Mouse (Mus musculus) left cerebral cortex, postnatal 4 days (tissue): Measurements from ENCODE around the gene Atxn2. TPM values are rescaled to one million over a fixed set of nuclear protein-coding genes. Genes with fewer than 3 reads are reported as not detected.
"Not testable (repeated sequence)": the region's sequence is repeated elsewhere in the genome, so short reads cannot be mapped to it uniquely, and the experiment has no call there.

Experiments used
- DNase-seq: peaks from one replicate; pipeline ENCODE4 v3.0.0-alpha.2; 2022
- intact Hi-C: fragments of 180-260 bp; cut with DNase I; formaldehyde crosslinking; loops from one replicate; pipeline ENCODE4 v1.15.1; 2025
- total RNA-seq, 2 experiments: library from RNA; stranded (reverse); gene quantifications; 2 replicates each; pipeline ENCODE4 v1.2.3; 2021

The Atxn2 gene
- total RNA-seq, 2 experiments from 2014 or later = 250 to 271 TPM

DNA sequence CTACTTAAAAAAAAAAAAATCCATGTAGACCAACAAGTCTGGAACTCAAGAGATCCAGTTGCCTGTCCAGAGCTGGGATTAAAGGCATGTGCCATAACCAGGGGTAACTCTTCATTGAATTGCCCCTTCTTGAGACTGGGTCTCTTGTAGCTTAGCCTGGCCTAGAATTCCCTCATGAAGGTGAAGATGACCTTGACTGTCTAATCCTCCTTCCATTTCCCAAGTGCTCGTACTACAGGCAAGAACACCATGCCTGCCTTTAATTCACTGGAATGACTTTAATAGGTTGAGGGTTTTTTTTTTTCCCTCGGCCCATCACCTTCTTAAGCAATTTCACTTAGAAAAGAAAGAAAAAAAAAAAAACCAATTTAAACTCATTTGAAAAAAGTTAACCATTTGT is 735 bp upstream of the Atxn2 start:
- intact Hi-C loops = no loop called here
- DNase-seq = no peak

DNA sequence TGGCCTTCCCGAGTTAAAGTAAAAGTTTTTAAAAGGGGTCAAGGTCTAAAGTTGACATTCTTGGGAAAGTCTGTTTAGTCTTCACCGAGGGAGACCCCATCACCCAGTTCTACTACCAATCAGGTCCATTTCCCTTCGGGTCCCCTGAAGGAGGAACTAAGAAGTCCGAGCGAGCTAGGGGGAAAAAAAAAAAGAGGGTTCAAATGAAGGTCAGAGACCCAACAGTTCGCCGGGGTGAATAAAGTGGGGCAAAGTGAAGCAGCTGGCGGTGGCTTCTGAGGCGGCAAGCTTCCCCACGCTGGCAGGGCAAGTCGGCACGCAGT is 325 bp upstream of the Atxn2 start:
- DNase-seq = no peak
- intact Hi-C loops = no loop called here

- no peak for DNase-seq
- intact Hi-C loops = no loop called here
These were observed 743 bp downstream of the Atxn2 start for GRCm38 (mm10) chr5:121711928-121712231.

GRCm38 (mm10) chr5:121712232-121712933 is 1.2 kb downstream of the Atxn2 start:
- intact Hi-C loops = no loop called here

GRCm38 (mm10) chr5:121712934-121713538 is 1.9 kb downstream of the Atxn2 start:
- DNase-seq = peak; percentile 50
- intact Hi-C loops = no loop called here

More at GRCm38 (mm10) chr5:121712232-121712933, 1.2 kb downstream of the Atxn2 start:
- peak; percentile 60 for DNase-seq

- intact Hi-C loops = no loop called here
These were observed 3.2 kb downstream of the Atxn2 start for GRCm38 (mm10) chr5:121714331-121714730.

GRCm38 (mm10) chr5:121714928-121715327 is 3.8 kb downstream of the Atxn2 start:
- intact Hi-C loops = no loop called here
- no peak for DNase-seq

More at GRCm38 (mm10) chr5:121714331-121714730, 3.2 kb downstream of the Atxn2 start:
- DNase-seq = no peak

DNA sequence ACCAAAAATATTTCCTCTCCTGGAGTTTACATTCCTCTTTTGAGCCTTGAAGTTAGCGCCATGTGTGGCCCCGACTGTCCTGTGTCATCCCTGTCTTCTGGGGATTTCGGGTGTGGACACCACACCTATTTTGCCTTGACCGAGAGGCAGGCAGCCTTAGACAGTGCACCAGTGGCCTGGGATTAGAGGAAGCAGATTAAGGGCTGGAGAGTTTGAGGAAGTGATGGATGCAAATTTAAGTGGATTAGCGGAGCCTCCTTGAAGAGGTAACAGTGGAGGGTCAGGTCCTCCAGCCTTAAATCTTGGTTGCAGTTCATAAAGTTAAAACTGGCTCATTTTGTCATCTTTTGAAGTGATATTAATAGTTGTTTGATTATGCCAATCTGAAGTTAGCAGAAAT is 7.3 kb downstream of the Atxn2 start:
- intact Hi-C loops = no loop called here
- DNase-seq = no peak

DNA sequence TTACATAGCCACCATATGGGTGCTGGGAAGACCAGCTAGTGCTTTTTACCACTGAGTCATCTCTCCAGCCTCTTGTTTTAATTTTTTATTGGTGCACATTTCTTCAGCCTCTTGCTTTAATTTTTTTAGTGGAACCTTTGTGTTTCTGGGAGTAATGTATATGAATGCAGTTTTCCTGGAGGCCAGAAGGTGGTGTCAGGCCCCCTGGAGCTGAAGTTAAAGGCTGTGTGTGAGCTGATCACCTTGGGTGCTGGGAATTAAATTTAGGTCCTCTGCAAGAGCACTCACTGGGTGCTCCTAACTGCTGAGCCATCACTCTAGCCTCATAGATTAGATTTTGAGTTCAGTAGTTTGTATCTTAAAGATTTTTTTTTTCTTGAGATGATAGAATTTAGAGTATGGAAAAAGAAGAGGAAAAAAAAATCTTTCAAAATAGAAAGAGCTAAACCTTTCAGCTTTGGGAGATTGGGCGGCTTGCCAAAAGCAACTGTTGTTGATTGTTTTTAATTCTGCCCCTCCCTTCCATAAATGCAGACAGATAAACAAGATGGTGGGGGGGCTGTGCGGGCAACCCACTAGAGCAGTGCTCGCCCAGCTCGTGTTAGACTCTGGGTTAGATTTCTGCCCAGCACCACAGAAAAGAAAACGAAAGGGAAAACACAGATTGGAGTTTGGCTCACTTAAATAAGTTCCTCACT is 9.9 kb downstream of the Atxn2 start:
- intact Hi-C loops = no loop called here
- no peak for DNase-seq

GRCm38 (mm10) chr5:121721841-121722240 is 10.7 kb downstream of the Atxn2 start:
- DNase-seq = no peak
- intact Hi-C loops = no loop called here

DNA sequence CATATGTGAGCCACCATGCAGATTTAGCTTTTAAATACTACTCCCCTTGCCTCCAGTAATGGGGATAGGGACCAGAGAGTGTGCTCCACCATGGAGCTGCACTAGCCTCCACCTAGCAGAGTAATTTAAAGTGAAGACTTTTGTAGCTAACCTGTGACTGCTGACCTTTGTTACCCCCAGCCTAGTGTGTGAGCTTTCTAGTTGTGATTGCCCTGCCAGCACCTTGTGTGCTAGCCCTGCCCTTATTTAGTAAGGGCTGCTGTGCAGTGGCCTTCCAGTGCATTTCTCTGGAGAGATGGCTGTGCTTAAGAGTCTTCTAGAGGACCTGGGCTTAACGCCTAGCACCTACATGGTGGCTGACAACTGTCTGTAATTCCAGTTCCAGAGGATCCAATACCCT is 13.5 kb downstream of the Atxn2 start:
- DNase-seq = no peak
- intact Hi-C loops = no loop called here

GRCm38 (mm10) chr5:121730057-121730456 is 18.9 kb downstream of the Atxn2 start:
- intact Hi-C loops = no loop called here
- DNase-seq = no peak

DNA sequence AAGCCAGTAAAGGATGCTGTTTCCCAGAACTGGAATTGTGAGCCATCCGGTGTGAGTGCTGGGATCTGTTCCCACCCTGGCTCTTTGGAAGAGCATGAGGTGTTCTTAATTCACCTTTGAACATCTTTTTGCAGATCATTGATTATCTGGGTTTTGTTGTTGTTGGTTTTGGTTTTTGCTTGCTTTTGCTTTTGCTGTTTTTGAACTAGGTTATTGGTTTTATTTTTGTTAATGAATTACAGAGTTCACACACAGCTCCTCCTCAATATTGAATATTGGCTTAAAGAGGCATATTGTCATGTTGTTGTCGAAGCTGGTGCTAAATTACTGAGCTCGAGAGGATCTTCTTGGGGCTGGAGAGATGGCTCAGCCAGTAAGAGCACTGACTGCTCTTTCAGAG is 25.5 kb downstream of the Atxn2 start:
- DNase-seq = no peak
- intact Hi-C loops = no loop called here

GRCm38 (mm10) chr5:121738162-121738561 is 27.0 kb downstream of the Atxn2 start:
- intact Hi-C loops, DNase-seq: not testable (repeated sequence)

DNA sequence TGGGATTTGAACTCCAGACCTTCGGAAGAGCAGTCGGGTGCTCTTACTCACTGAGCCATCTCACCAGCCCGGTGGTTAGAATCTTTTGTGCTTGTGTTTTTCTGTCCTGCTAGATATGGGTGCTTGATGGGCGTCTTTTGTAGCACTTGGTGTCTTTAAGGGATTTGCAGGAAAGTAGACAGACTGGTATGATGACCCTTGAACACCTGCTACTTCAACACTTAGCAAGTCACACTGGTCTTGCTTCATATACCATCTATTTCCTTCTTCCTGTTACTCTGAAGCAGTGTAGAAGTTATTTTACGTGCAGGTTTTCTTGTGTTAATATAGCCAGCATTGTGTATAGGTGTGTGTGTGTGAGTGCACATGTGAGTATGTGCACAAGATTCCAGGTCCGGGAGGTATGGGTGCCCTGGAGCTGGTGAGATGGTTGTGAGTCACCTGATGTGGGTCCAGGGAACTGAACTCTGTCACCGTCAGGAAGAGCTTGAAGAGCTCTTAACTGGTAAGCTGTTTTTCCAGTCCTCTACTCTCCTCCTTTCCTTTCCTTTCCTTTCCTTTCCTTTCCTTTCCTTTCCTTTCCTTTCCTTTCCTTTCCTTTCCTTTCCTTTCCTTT is 27.5 kb downstream of the Atxn2 start:
- no peak for DNase-seq
- intact Hi-C loops = no loop called here

DNA sequence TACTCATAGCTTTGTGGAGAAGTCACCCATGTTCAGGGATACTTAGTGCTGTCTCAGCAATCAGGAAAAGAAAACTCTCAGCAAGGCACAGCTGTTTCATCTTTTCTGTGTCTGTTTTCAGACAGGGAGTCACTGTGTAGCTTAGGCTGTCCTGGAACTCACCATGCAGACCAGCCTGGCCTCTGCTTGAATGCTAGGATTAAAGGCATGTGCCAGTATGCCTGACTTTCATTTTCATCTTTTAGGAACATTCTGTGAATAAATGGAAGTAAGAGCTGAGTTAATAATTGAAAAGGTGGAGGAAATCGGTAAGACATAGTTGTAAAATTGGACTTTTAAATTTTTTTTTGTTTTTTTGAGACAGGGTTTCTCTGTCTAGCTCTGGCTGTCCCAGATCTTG is 29.4 kb downstream of the Atxn2 start:
- DNase-seq = no peak
- intact Hi-C loops = no loop called here

DNA sequence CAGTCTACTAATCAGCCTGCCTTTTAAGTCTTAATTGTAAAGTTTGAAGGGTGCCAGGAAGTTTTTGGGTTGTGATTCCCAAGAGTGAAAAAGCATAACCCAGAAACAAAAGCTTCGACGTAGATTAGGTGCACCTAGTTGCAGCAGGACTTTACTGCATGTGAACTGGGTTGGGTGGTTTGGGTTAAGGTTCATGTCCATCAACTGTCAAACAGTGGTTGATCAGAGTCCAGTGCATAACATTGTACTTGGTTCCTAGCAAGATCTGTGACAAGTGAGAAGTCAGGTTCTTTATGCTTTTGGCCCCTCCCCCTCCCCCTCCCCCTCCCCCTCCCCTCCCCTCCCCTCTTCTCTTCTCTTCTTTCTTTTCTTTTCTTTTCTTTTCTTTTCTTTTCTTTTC is 31.8 kb downstream of the Atxn2 start:
- intact Hi-C loops = no loop called here
- DNase-seq = no peak

DNA sequence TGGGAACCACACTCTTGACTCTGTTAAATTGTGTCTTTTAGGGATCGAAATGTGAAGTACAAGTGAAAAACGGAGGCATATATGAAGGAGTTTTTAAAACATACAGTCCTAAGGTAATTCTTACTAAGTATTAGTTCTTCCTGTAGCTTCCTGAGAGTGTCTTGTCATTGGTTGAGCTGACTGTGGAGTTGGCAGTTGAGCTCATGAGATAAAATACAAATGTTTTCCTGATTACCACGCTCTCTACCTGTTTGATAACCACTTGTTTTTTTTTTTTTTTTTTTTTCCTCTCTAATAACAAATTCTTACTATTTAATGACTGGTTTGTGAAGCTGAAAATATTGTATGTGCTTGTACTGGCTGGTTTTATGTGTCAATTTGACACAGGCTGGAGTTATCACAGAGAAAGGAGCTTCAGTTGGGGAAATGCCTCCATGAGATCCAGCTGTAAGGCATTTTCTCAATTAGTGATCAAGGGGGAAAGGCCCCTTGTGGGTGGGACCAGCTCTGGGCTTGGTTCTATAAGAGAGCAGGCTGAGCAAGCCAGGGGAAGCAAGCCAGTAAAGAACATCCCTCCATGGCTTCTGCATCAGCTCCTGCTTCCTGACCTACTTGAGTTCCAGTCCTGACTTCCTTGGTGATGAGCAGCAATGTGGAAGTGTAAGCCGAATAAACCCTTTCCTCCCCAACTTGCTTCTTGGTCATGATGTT is 36.9 kb downstream of the Atxn2 start:
- DNase-seq, intact Hi-C loops: not testable (repeated sequence)

GRCm38 (mm10) chr5:121749633-121750032 is 38.5 kb downstream of the Atxn2 start:
- intact Hi-C loops = no loop called here
- DNase-seq = no peak

- intact Hi-C loops = no loop called here
- DNase-seq = no peak
These were observed 46.8 kb downstream of the Atxn2 start for GRCm38 (mm10) chr5:121757900-121758299.

GRCm38 (mm10) chr5:121758341-121758740 is 47.2 kb downstream of the Atxn2 start:
- intact Hi-C loops = no loop called here
- DNase-seq = no peak
